Mouse (Mus musculus): ENCODE measurements around the gene Rp9. TPM values are rescaled to one million over a fixed set of nuclear protein-coding genes. Genes with fewer than 3 reads are reported as not detected.
"Not testable (repeated sequence)": the region's sequence is repeated elsewhere in the genome, so short reads cannot be mapped to it uniquely, and the experiment has no call there.

Gene Rp9
- polyA plus RNA-seq, 1 experiment from 2014 or later = 51.1 TPM

- no peaks in the 10 kb centered on the region for H3K36me3 ChIP-seq (ENCODE audit: control insufficient read depth, insufficient read depth, low read length)
- no peak for ATAC-seq (ENCODE audit: insufficient number of reproducible peaks, insufficient read depth, low FRiP score, low read depth)
- H3K4me3 ChIP-seq (ENCODE audit: control insufficient read depth in 1 of 2, insufficient read depth in 1 of 2, low read depth in 1 of 2, low read length in 2 of 2) = no peak overlapping the region
- H3K9me3 ChIP-seq (ENCODE audit: control insufficient read depth, low read length) = no peaks in the 10 kb centered on the region
- no peak overlapping the region for H3K9ac ChIP-seq (ENCODE audit: low read length)
- peaks cover 7 to 22% of the 10 kb centered on the region in 2 experiments for H3K4me1 ChIP-seq (ENCODE audit: control insufficient read depth in 2 of 2, insufficient read depth in 2 of 2, low read length in 2 of 2)
- no peak overlapping the region for H3K27ac ChIP-seq (replicated peaks in 1 of 2; ENCODE audit: control insufficient read depth in 1 of 2, insufficient read depth in 1 of 2, low read depth in 2 of 2, low read length in 2 of 2)
- H3K4me2 ChIP-seq (ENCODE audit: low read length) = no peak overlapping the region
- 86% methylated on average over 3 of the region's 3 CpGs for WGBS
- H3K27me3 ChIP-seq (ENCODE audit: control insufficient read depth, insufficient read depth, low read length) = no peaks in the 10 kb centered on the region
Observed at GRCm38 (mm10) chr9:22419877-22420276, 49.7 kb downstream of the Rp9 start.

DNA sequence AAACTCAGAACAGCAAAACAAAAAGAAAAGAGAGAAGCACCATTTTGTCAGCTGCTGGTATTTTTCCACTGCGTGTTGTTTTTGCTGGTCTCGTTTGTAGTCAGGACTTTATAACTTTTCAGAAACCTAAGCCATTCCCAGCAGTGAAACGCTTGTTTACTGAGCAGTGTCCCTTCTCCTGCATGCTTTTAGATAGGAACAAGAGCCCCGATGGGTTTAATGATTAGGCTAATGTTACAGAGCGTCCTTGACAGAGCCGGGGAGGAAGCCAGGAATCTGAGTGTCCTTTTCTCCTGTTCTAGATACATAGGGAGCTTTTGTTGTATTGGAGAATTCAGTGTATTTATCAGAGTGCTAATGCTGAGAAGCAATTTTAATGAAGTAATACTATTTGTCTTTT, 52.0 kb downstream of the Rp9 start:
- H3K4me1 ChIP-seq (ENCODE audit: control insufficient read depth in 2 of 2, insufficient read depth in 2 of 2, low read length in 2 of 2) = peaks cover 2 to 7% of the 10 kb centered on the region in 2 experiments; a peak in 2 of 4 replicates
- no peak for ATAC-seq (ENCODE audit: insufficient number of reproducible peaks, insufficient read depth, low FRiP score, low read depth)
- H3K4me2 ChIP-seq (ENCODE audit: low read length) = no peak overlapping the region
- H3K4me3 ChIP-seq (ENCODE audit: control insufficient read depth in 1 of 2, insufficient read depth in 1 of 2, low read depth in 1 of 2, low read length in 2 of 2) = no peak overlapping the region
- no peaks in the 10 kb centered on the region for H3K9me3 ChIP-seq (ENCODE audit: control insufficient read depth, low read length)
- no peaks in the 10 kb centered on the region for H3K36me3 ChIP-seq (ENCODE audit: control insufficient read depth, insufficient read depth, low read length)
- WGBS = 48% methylated on average over 6 of the region's 6 CpGs
- H3K27me3 ChIP-seq (ENCODE audit: control insufficient read depth, insufficient read depth, low read length) = no peaks in the 10 kb centered on the region; the same call in 1 of the 2 replicates
- H3K27ac ChIP-seq (replicated peaks in 1 of 2; ENCODE audit: control insufficient read depth in 1 of 2, insufficient read depth in 1 of 2, low read depth in 2 of 2, low read length in 2 of 2) = no peak overlapping the region
- no peak overlapping the region for H3K9ac ChIP-seq (ENCODE audit: low read length)

DNA sequence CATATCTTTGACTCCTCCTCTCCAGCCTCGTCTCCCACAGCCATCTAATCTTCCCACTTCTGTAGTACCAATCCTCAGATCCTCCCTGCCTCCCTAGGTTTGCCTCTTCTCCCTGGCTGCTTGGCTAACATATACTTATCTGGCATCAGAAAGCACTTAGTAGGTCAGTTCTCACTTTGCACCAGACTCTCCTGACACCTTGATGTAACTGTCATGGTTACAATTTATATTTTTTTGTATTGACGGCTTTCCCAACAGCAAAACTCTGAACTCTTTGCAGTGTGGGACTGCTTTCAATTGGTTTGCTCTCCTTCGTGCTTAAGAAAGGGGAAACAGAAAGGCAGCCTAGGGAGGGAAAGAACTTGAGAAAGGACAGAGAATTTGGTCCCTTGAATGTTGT, 53.4 kb downstream of the Rp9 start:
- ATAC-seq (ENCODE audit: insufficient number of reproducible peaks, insufficient read depth, low FRiP score, low read depth) = no peak
- Histone ChIP-seq H3K36me3 (ENCODE audit: control insufficient read depth, insufficient read depth, low read length) (no peaks in the 10 kb centered on the region), H3K4me1 (ENCODE audit: control insufficient read depth in 2 of 2, insufficient read depth in 2 of 2, low read length in 2 of 2) (peaks cover 2 to 4% of the 10 kb centered on the region in 2 experiments; a peak in 2 of 4 replicates), H3K4me2 (ENCODE audit: low read length) (no peak overlapping the region), H3K9ac (ENCODE audit: low read length) (no peak overlapping the region), H3K27me3 (ENCODE audit: control insufficient read depth, insufficient read depth, low read length) (no peaks in the 10 kb centered on the region; the same call in 1 of the 2 replicates), H3K9me3 (ENCODE audit: control insufficient read depth, low read length) (no peaks in the 10 kb centered on the region), H3K4me3 (ENCODE audit: control insufficient read depth in 1 of 2, insufficient read depth in 1 of 2, low read depth in 1 of 2, low read length in 2 of 2) (no peak overlapping the region), H3K27ac (replicated peaks in 1 of 2; ENCODE audit: control insufficient read depth in 1 of 2, insufficient read depth in 1 of 2, low read depth in 2 of 2, low read length in 2 of 2) (no peak overlapping the region)
- 55% methylated on average over 3 of the region's 3 CpGs for WGBS

- WGBS = under 1% methylated on average over 43 of the region's 43 CpGs
Observed at GRCm38 (mm10) chr9:22411002-22411857, 58.3 kb downstream of the Rp9 start, which contains the start of gene 9530077C05Rik. TSS of gene 9530077C05Rik (plus strand) at chr9:22411513.

DNA sequence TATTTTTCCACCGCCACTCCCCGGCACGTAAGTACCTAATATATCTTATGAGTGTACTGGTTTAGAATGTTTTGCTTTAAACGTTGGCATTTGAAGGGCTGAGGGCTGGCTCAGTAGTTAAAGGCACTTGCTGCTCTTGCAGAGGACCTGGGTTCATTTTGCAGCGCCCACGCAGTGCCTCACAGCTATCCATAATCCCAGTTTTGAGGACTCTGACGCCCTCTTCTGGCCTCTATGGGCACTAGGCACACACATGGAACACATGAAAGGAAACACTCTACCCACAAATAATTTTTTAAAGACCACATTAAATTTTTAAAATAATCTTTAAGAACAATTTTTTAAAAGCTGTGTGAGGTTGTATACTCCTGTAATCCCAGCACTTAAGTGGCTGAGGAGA, 60.0 kb downstream of the Rp9 start:
- Histone ChIP-seq H3K4me2 (ENCODE audit: low read length) (no peak overlapping the region), H3K4me3 (ENCODE audit: control insufficient read depth in 1 of 2, insufficient read depth in 1 of 2, low read depth in 1 of 2, low read length in 2 of 2) (no peak overlapping the region), H3K27me3 (ENCODE audit: control insufficient read depth, insufficient read depth, low read length) (no peaks in the 10 kb centered on the region; the same call in 1 of the 2 replicates), H3K4me1 (ENCODE audit: control insufficient read depth in 2 of 2, insufficient read depth in 2 of 2, low read length in 2 of 2) (no peaks in the 10 kb centered on the region; a peak in 1 of 4 replicates), H3K36me3 (ENCODE audit: control insufficient read depth, insufficient read depth, low read length) (no peaks in the 10 kb centered on the region), H3K27ac (replicated peaks in 1 of 2; ENCODE audit: control insufficient read depth in 1 of 2, insufficient read depth in 1 of 2, low read depth in 2 of 2, low read length in 2 of 2) (no peak overlapping the region), H3K9ac (ENCODE audit: low read length) (no peak overlapping the region), H3K9me3 (ENCODE audit: control insufficient read depth, low read length) (no peaks in the 10 kb centered on the region)
- WGBS = 71% methylated on average over 7 of the region's 7 CpGs
- no peak for ATAC-seq (ENCODE audit: insufficient number of reproducible peaks, insufficient read depth, low FRiP score, low read depth)

More at GRCm38 (mm10) chr9:22411002-22411857, 58.3 kb downstream of the Rp9 start, which contains the start of gene 9530077C05Rik:
- no peaks in the 10 kb centered on the region; the same call in 1 of the 2 replicates for H3K27me3 ChIP-seq (ENCODE audit: control insufficient read depth, insufficient read depth, low read length)
- no peak within 1 kb of the TSS for H3K27ac ChIP-seq (replicated peaks in 1 of 2; ENCODE audit: control insufficient read depth in 1 of 2, insufficient read depth in 1 of 2, low read depth in 2 of 2, low read length in 2 of 2)
- peak within 1 kb of the TSS; percentile 90 for H3K4me2 ChIP-seq (ENCODE audit: low read length)
- no peaks in the 10 kb centered on the region; a peak in 1 of 4 replicates for H3K4me1 ChIP-seq (ENCODE audit: control insufficient read depth in 2 of 2, insufficient read depth in 2 of 2, low read length in 2 of 2)
- peak within 1 kb of the TSS; percentile 72 for H3K9ac ChIP-seq (ENCODE audit: low read length)
- peak within 1 kb of the TSS; percentile 50 to 59 for H3K4me3 ChIP-seq (ENCODE audit: control insufficient read depth in 1 of 2, insufficient read depth in 1 of 2, low read depth in 1 of 2, low read length in 2 of 2)
- no peaks in the 10 kb centered on the region for H3K36me3 ChIP-seq (ENCODE audit: control insufficient read depth, insufficient read depth, low read length)
- peak; percentile 92 for ATAC-seq (ENCODE audit: insufficient number of reproducible peaks, insufficient read depth, low FRiP score, low read depth)
- H3K9me3 ChIP-seq (ENCODE audit: control insufficient read depth, low read length) = no peaks in the 10 kb centered on the region

DNA sequence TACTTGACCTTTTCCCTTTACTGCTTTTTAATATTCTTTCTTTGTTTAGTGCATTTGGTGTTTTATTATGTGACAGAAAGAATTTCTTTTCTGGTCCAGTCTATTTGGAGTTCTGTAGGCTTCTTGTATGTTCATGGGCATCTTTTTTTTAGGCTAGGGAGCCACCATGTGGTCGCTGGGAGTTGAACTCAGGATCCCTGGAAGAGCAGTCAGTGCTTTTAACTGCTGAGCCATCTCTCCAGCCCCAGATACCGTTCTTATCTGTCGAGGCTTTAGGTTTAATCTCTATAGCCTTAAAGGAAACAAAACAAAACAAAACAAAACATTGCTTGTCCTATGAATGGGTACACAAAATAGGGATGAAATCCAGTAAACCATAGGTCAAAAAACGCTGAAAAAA, 61.2 kb downstream of the Rp9 start:
- ATAC-seq (ENCODE audit: insufficient number of reproducible peaks, insufficient read depth, low FRiP score, low read depth) = not testable (repeated sequence)

DNA sequence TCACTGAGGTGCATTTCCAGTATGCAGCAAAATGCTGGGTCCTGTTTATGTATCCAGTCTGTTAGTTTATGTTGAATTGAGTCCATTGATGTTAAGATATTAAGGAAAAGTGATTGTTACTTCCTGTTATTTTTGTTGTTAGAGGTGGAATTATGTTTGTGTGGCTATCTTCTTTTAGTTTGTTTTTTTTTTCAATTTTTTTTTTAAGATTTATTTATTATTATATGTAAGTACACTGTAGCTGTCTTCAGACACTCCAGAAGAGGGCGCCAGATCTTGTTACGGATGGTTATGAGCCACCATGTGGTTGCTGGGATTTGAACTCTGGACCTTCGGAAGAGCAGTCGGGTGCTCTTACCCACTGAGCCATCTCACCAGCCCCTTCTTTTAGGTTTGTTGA, 61.9 kb downstream of the Rp9 start:
- WGBS = 72% methylated on average over 3 of the region's 4 CpGs
- not testable (repeated sequence) for H3K27ac ChIP-seq (replicated peaks in 1 of 2; ENCODE audit: control insufficient read depth in 1 of 2, insufficient read depth in 1 of 2, low read depth in 2 of 2, low read length in 2 of 2); ATAC-seq (ENCODE audit: insufficient number of reproducible peaks, insufficient read depth, low FRiP score, low read depth)

More for the DNA sequence above, 61.2 kb downstream of the Rp9 start:
- not testable (repeated sequence) for H3K4me2 ChIP-seq (ENCODE audit: low read length); H3K27ac ChIP-seq (replicated peaks in 1 of 2; ENCODE audit: control insufficient read depth in 1 of 2, insufficient read depth in 1 of 2, low read depth in 2 of 2, low read length in 2 of 2); H3K27me3 ChIP-seq (ENCODE audit: control insufficient read depth, insufficient read depth, low read length); H3K9me3 ChIP-seq (ENCODE audit: control insufficient read depth, low read length); H3K9ac ChIP-seq (ENCODE audit: low read length); H3K36me3 ChIP-seq (ENCODE audit: control insufficient read depth, insufficient read depth, low read length); H3K4me1 ChIP-seq (ENCODE audit: control insufficient read depth in 2 of 2, insufficient read depth in 2 of 2, low read length in 2 of 2); H3K4me3 ChIP-seq (ENCODE audit: control insufficient read depth in 1 of 2, insufficient read depth in 1 of 2, low read depth in 1 of 2, low read length in 2 of 2)
- 11% methylated on average over 4 of the region's 4 CpGs for whole genome bisulfite sequencing

More for the DNA sequence above, 61.9 kb downstream of the Rp9 start:
- not testable (repeated sequence) for H3K4me2 ChIP-seq (ENCODE audit: low read length); H3K27me3 ChIP-seq (ENCODE audit: control insufficient read depth, insufficient read depth, low read length); H3K9me3 ChIP-seq (ENCODE audit: control insufficient read depth, low read length); H3K4me1 ChIP-seq (ENCODE audit: control insufficient read depth in 2 of 2, insufficient read depth in 2 of 2, low read length in 2 of 2); H3K36me3 ChIP-seq (ENCODE audit: control insufficient read depth, insufficient read depth, low read length); H3K4me3 ChIP-seq (ENCODE audit: control insufficient read depth in 1 of 2, insufficient read depth in 1 of 2, low read depth in 1 of 2, low read length in 2 of 2); H3K9ac ChIP-seq (ENCODE audit: low read length)

Measured in heart, embryonic 14.5 days (tissue).